Comparison of ENCODE assay signal across 10 mouse cellular contexts in genomic region chr7:30009321-30010085, GRCm38 (mm10). TPM values are rescaled to one million over a fixed set of nuclear protein-coding genes. Genes with fewer than 3 reads are reported as not detected.
DNase-seq lines count a peak whose midpoint lies in the region; ATAC-seq lines count a peak whose summit lies in the region.
"Had no signal": no experiment of that assay in that cellular context is flagged by ENCODE, and none has a peak within 500 bp of the region (broad histone marks: within the 10 kb centered on the region; RNA-seq: fewer than 3 reads in every experiment).

No protein-coding gene starts in this region.

- peaks cover 81% of the 10 kb centered on the region for H3K36me3 ChIP-seq in limb, embryonic 12.5 days
- H3K36me3 ChIP-seq in limb, embryonic 10.5 days: peaks cover 93% of the 10 kb centered on the region

- no peak for DNase-seq in limb, embryonic 10.5 days (ENCODE audit: low spot score)
- DNase-seq in gastrocnemius, postnatal 36 days: peak; percentile 39 to 51
- peak; percentile 45 for DNase-seq in kidney, postnatal 10 days
- peak; percentile 12 for DNase-seq in lung, postnatal 25 days (ENCODE audit: low spot score)
- peak; percentile 14 for DNase-seq in right cerebral cortex, postnatal 4 days
- DNase-seq in urinary bladder, postnatal 4 days (ENCODE audit: low spot score in 2 of 2): no peak

- H3K4me3 ChIP-seq in limb, embryonic 12.5 days (replicated peaks): no peak overlapping the region
- no peak overlapping the region for H3K4me3 ChIP-seq in limb, embryonic 10.5 days
- H3K4me3 ChIP-seq: erythroblast, embryonic 14.5 days had no signal

- WGBS in limb, embryonic 12.5 days: 76% methylated on average over 21 of the region's 21 CpGs
- 82% methylated on average over 21 of the region's 21 CpGs for WGBS in limb, embryonic 10.5 days

- peaks cover 16% of the 10 kb centered on the region for H3K4me1 ChIP-seq in limb, embryonic 12.5 days (replicated peaks)
- peaks cover 6% of the 10 kb centered on the region for H3K4me1 ChIP-seq in limb, embryonic 10.5 days

- H3K27ac ChIP-seq in limb, embryonic 12.5 days: peak overlapping the region; percentile 26
- H3K27ac ChIP-seq in limb, embryonic 10.5 days: no peak overlapping the region

- H3K27me3 ChIP-seq in limb, embryonic 12.5 days: no peaks in the 10 kb centered on the region
- no peaks in the 10 kb centered on the region for H3K27me3 ChIP-seq in limb, embryonic 10.5 days (ENCODE audit: low read depth, poor library complexity, severe bottlenecking)

- intact Hi-C loops in gastrocnemius, postnatal 36 days (cut with DNase I): loop anchor here (10.0 kb wide), 1 partner anchor 205 kb away; no protein-coding TSS in a partner anchor

- H3K4me2 ChIP-seq in limb, embryonic 12.5 days: no peak overlapping the region

- no peak for ATAC-seq in limb, embryonic 12.5 days (ENCODE audit: insufficient number of reproducible peaks, insufficient read depth, low FRiP score, low TSS enrichment, low read depth)
- ATAC-seq in erythroblast, adult 5-6 weeks (replicated peaks; ENCODE audit: low FRiP score, poor library complexity, severe bottlenecking): no peak

- H3K9me3 ChIP-seq in limb, embryonic 12.5 days: no peaks in the 10 kb centered on the region
- H3K9me3 ChIP-seq in limb, embryonic 10.5 days (replicated peaks): no peaks in the 10 kb centered on the region
- H3K9me3 ChIP-seq: G1E had no signal

- no peak overlapping the region for H3K9ac ChIP-seq in limb, embryonic 12.5 days (replicated peaks)

RNA-seq across cellular contexts. Expression of gene Zfp568, which starts 25.7 kb away (rescaled TPM):
- polyA plus RNA-seq in limb, embryonic 12.5 days (2016; fragmentation: Nextera tagmentation; extraction: Ambion mirVana): 31.5 and 33.0 TPM in 2 replicates
- 35.6 and 37.3 TPM in 2 replicates for polyA plus RNA-seq in limb, embryonic 10.5 days (2016; fragmentation: Nextera tagmentation; extraction: Ambion mirVana)
- total RNA-seq in gastrocnemius, postnatal 36 days (2021): 10 to 100 TPM; 15.4 to 18.7 TPM
- total RNA-seq in erythroblast, adult 5-6 weeks (2015; ENCODE audit: low replicate concordance): 2.5 and 3.5 TPM in 2 replicates
- 3.0 and 4.2 TPM in 2 replicates for total RNA-seq in erythroblast, adult 5-6 weeks (2017; ENCODE audit: low replicate concordance)

RNA-seq across cellular contexts. Expression of gene Zfp14, which starts 41.7 kb away (rescaled TPM):
- 4.7 and 4.8 TPM in 2 replicates for polyA plus RNA-seq in limb, embryonic 12.5 days (2016; fragmentation: Nextera tagmentation; extraction: Ambion mirVana)
- 2.5 and 3.6 TPM in 2 replicates for polyA plus RNA-seq in limb, embryonic 10.5 days (2016; fragmentation: Nextera tagmentation; extraction: Ambion mirVana)
- 1 to 10 TPM; 1.6 to 1.9 TPM for total RNA-seq in gastrocnemius, postnatal 36 days (2021)
- total RNA-seq in erythroblast, adult 5-6 weeks (2015; ENCODE audit: low replicate concordance): not detected in 2 replicates
- 1.7 TPM in 1 of 2 replicates, not detected in the other for total RNA-seq in erythroblast, adult 5-6 weeks (2017; ENCODE audit: low replicate concordance)
- polyA plus RNA-seq: erythroblast, embryonic 14.5 days; G1E had no signal

RNA-seq across cellular contexts. Expression of gene Zfp74, which starts 55.6 kb away (rescaled TPM):
- polyA plus RNA-seq in limb, embryonic 12.5 days (2016; fragmentation: Nextera tagmentation; extraction: Ambion mirVana): 15.5 and 18.0 TPM in 2 replicates
- polyA plus RNA-seq in limb, embryonic 10.5 days (2016; fragmentation: Nextera tagmentation; extraction: Ambion mirVana): 11.5 and 15.9 TPM in 2 replicates
- 1 to 10 TPM; 4.8 to 5.5 TPM for total RNA-seq in gastrocnemius, postnatal 36 days (2021)
- 2.3 and 2.7 TPM in 2 replicates for total RNA-seq in erythroblast, adult 5-6 weeks (2015; ENCODE audit: low replicate concordance)
- total RNA-seq in erythroblast, adult 5-6 weeks (2017; ENCODE audit: low replicate concordance): 1.4 and 1.7 TPM in 2 replicates

Comparison
In these comparisons a context has a peak if more than half of its experiments do, and no peak if none do; other contexts are left out.
1. DNase-seq: peak in gastrocnemius, postnatal 36 days (2 of 2), kidney, postnatal 10 days (single experiment), lung, postnatal 25 days (single experiment) and right cerebral cortex, postnatal 4 days (single experiment); none in limb, embryonic 10.5 days (single experiment) and urinary bladder, postnatal 4 days (0 of 2).